ENCODE assay signal across 8 mouse cellular contexts in genomic region chr3:108850506-108850905, GRCm38 (mm10). TPM values are rescaled to one million over a fixed set of nuclear protein-coding genes. Genes with fewer than 3 reads are reported as not detected.
DNase-seq lines count a peak whose midpoint lies in the region; ATAC-seq lines count a peak whose summit lies in the region.

No protein-coding gene starts in this region.

- H3K4me1 ChIP-seq in hindbrain, embryonic 16.5 days (ENCODE audit: control insufficient read depth, insufficient read depth, low read depth, low read length): peaks cover 6% of the 10 kb centered on the region; the same call in 1 of the 2 replicates
- peaks cover 22% of the 10 kb centered on the region for H3K4me1 ChIP-seq in hindbrain, embryonic 13.5 days (replicated peaks)
- peaks cover 22% of the 10 kb centered on the region for H3K4me1 ChIP-seq in intestine, embryonic 16.5 days (ENCODE audit: control insufficient read depth, insufficient read depth, low read length)

- peak; percentile 77 for ATAC-seq in hindbrain, embryonic 16.5 days
- no peak for ATAC-seq in hindbrain, embryonic 13.5 days (ENCODE audit: low FRiP score)
- 0 out of 2 replicates have a peak, but pooled peaks have one; percentile 12 for ATAC-seq in intestine, embryonic 16.5 days

- H3K27ac ChIP-seq in hindbrain, embryonic 16.5 days (ENCODE audit: low read depth, low read length): no peak overlapping the region
- H3K27ac ChIP-seq in hindbrain, embryonic 13.5 days: no peak overlapping the region
- H3K27ac ChIP-seq in intestine, embryonic 16.5 days (ENCODE audit: low read length): peak overlapping the region; percentile 14; the same call in 1 of the 2 replicates

- peak; percentile 17 for DNase-seq in thymus, postnatal 0 days (ENCODE audit: low spot score)
- DNase-seq in thymus, postnatal 36 days: no peak
- DNase-seq in thymus, postnatal 4 days: peak; percentile 41
- no peak for DNase-seq in urinary bladder, postnatal 10 days (ENCODE audit: low spot score)
- DNase-seq in gastrocnemius, adult 8-10 months (ENCODE audit: low spot score in 2 of 2): no peak

- H3K9ac ChIP-seq in hindbrain, embryonic 16.5 days (ENCODE audit: low read depth, low read length): no peak overlapping the region
- no peak overlapping the region for H3K9ac ChIP-seq in hindbrain, embryonic 13.5 days
- H3K9ac ChIP-seq in intestine, embryonic 16.5 days (ENCODE audit: low read depth, low read length): no peak overlapping the region

- WGBS in hindbrain, embryonic 16.5 days: 44% methylated on average over 3 of the region's 3 CpGs
- WGBS in hindbrain, embryonic 13.5 days: 48% methylated on average over 3 of the region's 3 CpGs
- WGBS in intestine, embryonic 16.5 days: 25% methylated on average over 3 of the region's 3 CpGs

- no peaks in the 10 kb centered on the region for H3K9me3 ChIP-seq in hindbrain, embryonic 16.5 days (ENCODE audit: control insufficient read depth, low read length)
- no peaks in the 10 kb centered on the region for H3K9me3 ChIP-seq in hindbrain, embryonic 13.5 days
- no peaks in the 10 kb centered on the region for H3K9me3 ChIP-seq in intestine, embryonic 16.5 days (ENCODE audit: control insufficient read depth, low read length)

- no peak overlapping the region for H3K4me2 ChIP-seq in hindbrain, embryonic 16.5 days (ENCODE audit: low read length)
- no peak overlapping the region for H3K4me2 ChIP-seq in hindbrain, embryonic 13.5 days
- no peak overlapping the region for H3K4me2 ChIP-seq in intestine, embryonic 16.5 days (ENCODE audit: low read depth, low read length)

- no peaks in the 10 kb centered on the region for H3K27me3 ChIP-seq in hindbrain, embryonic 16.5 days (replicated peaks; ENCODE audit: control insufficient read depth, insufficient read depth, low read length)
- H3K27me3 ChIP-seq in hindbrain, embryonic 13.5 days: no peaks in the 10 kb centered on the region
- H3K27me3 ChIP-seq in intestine, embryonic 16.5 days (replicated peaks; ENCODE audit: control insufficient read depth, insufficient read depth, low read length): no peaks in the 10 kb centered on the region

- H3K36me3 ChIP-seq in hindbrain, embryonic 16.5 days (ENCODE audit: control insufficient read depth, insufficient read depth, low read length): no peaks in the 10 kb centered on the region
- H3K36me3 ChIP-seq in hindbrain, embryonic 13.5 days: no peaks in the 10 kb centered on the region
- no peaks in the 10 kb centered on the region for H3K36me3 ChIP-seq in intestine, embryonic 16.5 days (ENCODE audit: control insufficient read depth, insufficient read depth, low read length)

- H3K4me3 ChIP-seq in hindbrain, embryonic 16.5 days (ENCODE audit: low read length): no peak overlapping the region
- H3K4me3 ChIP-seq in hindbrain, embryonic 13.5 days: no peak overlapping the region
- no peak overlapping the region for H3K4me3 ChIP-seq in intestine, embryonic 16.5 days (ENCODE audit: low read length)

RNA-seq across cellular contexts. Expression of gene Stxbp3, which starts 10.2 kb away (rescaled TPM):
- 16.7 and 17.3 TPM in 2 replicates for polyA plus RNA-seq in hindbrain, embryonic 16.5 days (2015; fragmentation: Nextera tagmentation; extraction: Ambion mirVana)
- polyA plus RNA-seq in hindbrain, embryonic 13.5 days (2015; fragmentation: Nextera tagmentation; extraction: Ambion mirVana): 15.5 and 16.7 TPM in 2 replicates
- polyA plus RNA-seq in thymus, postnatal 0 days (2015; fragmentation: Nextera tagmentation; extraction: Ambion mirVana): 43.5 and 51.6 TPM in 2 replicates
- polyA plus RNA-seq in intestine, embryonic 16.5 days (2015; fragmentation: Nextera tagmentation; extraction: Ambion mirVana): 49.6 and 52.1 TPM in 2 replicates
- total RNA-seq in gastrocnemius, adult 8-10 months (2022): 10 to 100 TPM; 34.9 to 50.3 (median 38.4) TPM

RNA-seq across cellular contexts. Expression of gene Fndc7, which starts 39.3 kb away (rescaled TPM):
- polyA plus RNA-seq in hindbrain, embryonic 16.5 days (2015; fragmentation: Nextera tagmentation; extraction: Ambion mirVana): 0.05 and 0.06 TPM in 2 replicates
- 0.09 TPM in 1 of 2 replicates, not detected in the other for polyA plus RNA-seq in hindbrain, embryonic 13.5 days (2015; fragmentation: Nextera tagmentation; extraction: Ambion mirVana)
- polyA plus RNA-seq in thymus, postnatal 0 days (2015; fragmentation: Nextera tagmentation; extraction: Ambion mirVana): 0.95 and 1.3 TPM in 2 replicates
- polyA plus RNA-seq in intestine, embryonic 16.5 days (2015; fragmentation: Nextera tagmentation; extraction: Ambion mirVana): 0.11 and 0.47 TPM in 2 replicates
- total RNA-seq in gastrocnemius, adult 8-10 months (2022): not detected

Comparison
In these comparisons a context has a peak if more than half of its experiments do, and no peak if none do; other contexts are left out.
1. DNase-seq: peak in thymus, postnatal 0 days (single experiment) and thymus, postnatal 4 days (single experiment); none in thymus, postnatal 36 days (0 of 2), urinary bladder, postnatal 10 days (single experiment) and gastrocnemius, adult 8-10 months (0 of 2).